In genomic region chr5:140705501-140706171, GRCm38 (mm10) we compare ENCODE assay signal across 8 mouse cellular contexts. TPM values are rescaled to one million over a fixed set of nuclear protein-coding genes. Genes with fewer than 3 reads are reported as not detected.
DNase-seq lines count a peak whose midpoint lies in the region; ATAC-seq and TF ChIP-seq lines count a peak whose summit lies in the region.

No protein-coding gene starts in this region.

- no peaks in the 10 kb centered on the region for H3K27me3 ChIP-seq in heart, embryonic 16.5 days (ENCODE audit: control insufficient read depth, insufficient read depth, low read length)
- H3K27me3 ChIP-seq in limb, embryonic 15.5 days: no peaks in the 10 kb centered on the region
- H3K27me3 ChIP-seq in neural tube, embryonic 14.5 days (ENCODE audit: control insufficient read depth, insufficient read depth, low read length): no peaks in the 10 kb centered on the region

- peak overlapping the region; percentile 90 for H3K9ac ChIP-seq in heart, embryonic 16.5 days (ENCODE audit: low read length)
- H3K9ac ChIP-seq in limb, embryonic 15.5 days: peak overlapping the region; percentile 51
- H3K9ac ChIP-seq in neural tube, embryonic 14.5 days (replicated peaks; ENCODE audit: low read depth, low read length): peak overlapping the region; percentile 68

- 47% methylated on average over 7 of the region's 7 CpGs for WGBS in heart, embryonic 16.5 days
- WGBS in limb, embryonic 15.5 days: 47% methylated on average over 7 of the region's 7 CpGs
- WGBS in neural tube, embryonic 14.5 days: 65% methylated on average over 7 of the region's 7 CpGs

- ATAC-seq in heart, embryonic 16.5 days (replicated peaks; ENCODE audit: extremely low read depth, insufficient read depth, low FRiP score): no peak
- no peak for ATAC-seq in limb, embryonic 15.5 days (ENCODE audit: insufficient number of reproducible peaks, low FRiP score, low TSS enrichment, low read depth)
- ATAC-seq in neural tube, embryonic 14.5 days (ENCODE audit: low read depth): no peak

- H3K27ac ChIP-seq in gastrocnemius, adult 2 months: peak overlapping the region; percentile 92
- peak overlapping the region; percentile 85 for H3K27ac ChIP-seq in heart, embryonic 16.5 days (ENCODE audit: low read length)
- H3K27ac ChIP-seq in limb, embryonic 15.5 days: peak overlapping the region; percentile 88
- H3K27ac ChIP-seq in neural tube, embryonic 14.5 days (ENCODE audit: low read depth, low read length): no peak overlapping the region; the same call in 1 of the 2 replicates

- peak overlapping the region; percentile 93 for H3K4me3 ChIP-seq in gastrocnemius, adult 2 months
- peak overlapping the region; percentile 71 for H3K4me3 ChIP-seq in heart, embryonic 16.5 days (ENCODE audit: low read length)
- peak overlapping the region; percentile 58 for H3K4me3 ChIP-seq in limb, embryonic 15.5 days
- H3K4me3 ChIP-seq in neural tube, embryonic 14.5 days (ENCODE audit: low read depth, low read length): peak overlapping the region; percentile 61

- intact Hi-C loops in gastrocnemius, adult 2 months (cut with DNase I): loop anchor here (5.0 kb wide), 1 partner anchor 122 kb away; no protein-coding TSS in a partner anchor
- intact Hi-C loops in left cerebral cortex, postnatal 14 days (cut with DNase I): loop anchor here (2.0 to 5.0 kb wide), 2 partner anchors 42 to 57 kb away; partner anchors contain the start of gene Ttyh3

- H3K9me3 ChIP-seq in heart, embryonic 16.5 days (replicated peaks; ENCODE audit: control insufficient read depth, low read length): no peaks in the 10 kb centered on the region
- no peaks in the 10 kb centered on the region for H3K9me3 ChIP-seq in limb, embryonic 15.5 days
- H3K9me3 ChIP-seq in neural tube, embryonic 14.5 days (ENCODE audit: control insufficient read depth, low read length): no peaks in the 10 kb centered on the region

- peaks cover 20% of the 10 kb centered on the region for H3K4me1 ChIP-seq in heart, embryonic 16.5 days (ENCODE audit: control insufficient read depth, insufficient read depth, low read length)
- H3K4me1 ChIP-seq in limb, embryonic 15.5 days: peaks cover 28% of the 10 kb centered on the region
- peaks cover 20% of the 10 kb centered on the region for H3K4me1 ChIP-seq in neural tube, embryonic 14.5 days (ENCODE audit: control insufficient read depth, insufficient read depth, low read length)

- peak overlapping the region; percentile 88 for H3K4me2 ChIP-seq in heart, embryonic 16.5 days (ENCODE audit: low read depth, low read length)
- peak overlapping the region; percentile 76 for H3K4me2 ChIP-seq in limb, embryonic 15.5 days
- H3K4me2 ChIP-seq in neural tube, embryonic 14.5 days (ENCODE audit: low read depth, low read length): peak overlapping the region; percentile 65

- DNase-seq in gastrocnemius, adult 2 months: no peak
- DNase-seq in gastrocnemius, adult 8-10 months (ENCODE audit: low spot score in 2 of 2): no peak
- DNase-seq in adipocyte (ENCODE audit: low spot score): peak; percentile 78
- DNase-seq in frontal cortex, postnatal 25 days (ENCODE audit: low spot score in 2 of 2): no peak
- DNase-seq in left cerebral cortex, postnatal 14 days (ENCODE audit: low spot score in 2 of 2): no peak

- 0 out of 2 replicates have a peak, but pooled peaks cover 9% of the 10 kb centered on the region for H3K36me3 ChIP-seq in heart, embryonic 16.5 days (ENCODE audit: control insufficient read depth, insufficient read depth)
- H3K36me3 ChIP-seq in limb, embryonic 15.5 days: peaks cover 24% of the 10 kb centered on the region
- peaks cover 7% of the 10 kb centered on the region; the same call in 1 of the 2 replicates for H3K36me3 ChIP-seq in neural tube, embryonic 14.5 days (ENCODE audit: control insufficient read depth, insufficient read depth, low read length)

- TF ChIP-seq CTCF in gastrocnemius, adult 2 months (IDR thresholded peaks at IDR 0.05): no peak

RNA-seq across cellular contexts. Expression of gene Brat1, which starts 0.8 kb away (rescaled TPM):
- total RNA-seq in gastrocnemius, adult 2 months (2021): 1 to 10 TPM; 4.9 to 5.5 TPM
- 1 to 10 TPM; 4.6 to 5.8 (median 5.2) TPM for total RNA-seq in gastrocnemius, adult 8-10 months (2022)
- 15.3 and 16.6 TPM in 2 replicates for polyA plus RNA-seq in heart, embryonic 16.5 days (2015; fragmentation: Nextera tagmentation; extraction: Ambion mirVana)
- polyA plus RNA-seq in limb, embryonic 15.5 days (2015; fragmentation: Nextera tagmentation; extraction: Ambion mirVana): 24.4 and 25.7 TPM in 2 replicates
- 17.6 and 18.4 TPM in 2 replicates for polyA plus RNA-seq in neural tube, embryonic 14.5 days (2014; fragmentation: Nextera tagmentation; extraction: Ambion mirVana)
- total RNA-seq in left cerebral cortex, postnatal 14 days (2021): 10 to 100 TPM; 24.8 to 27.4 TPM

RNA-seq across cellular contexts. Expression of gene Iqce, which starts 3.5 kb away (rescaled TPM):
- total RNA-seq in gastrocnemius, adult 2 months (2021): 1 to 10 TPM; 2.2 to 3.3 TPM
- 1 to 10 TPM; 1.0 to 2.9 (median 1.4) TPM for total RNA-seq in gastrocnemius, adult 8-10 months (2022)
- polyA plus RNA-seq in heart, embryonic 16.5 days (2015; fragmentation: Nextera tagmentation; extraction: Ambion mirVana): 9.6 and 10.3 TPM in 2 replicates
- 22.3 and 23.7 TPM in 2 replicates for polyA plus RNA-seq in limb, embryonic 15.5 days (2015; fragmentation: Nextera tagmentation; extraction: Ambion mirVana)
- polyA plus RNA-seq in neural tube, embryonic 14.5 days (2014; fragmentation: Nextera tagmentation; extraction: Ambion mirVana): 26.1 and 29.8 TPM in 2 replicates
- total RNA-seq in left cerebral cortex, postnatal 14 days (2021): 10 to 100 TPM; 49.0 to 63.8 TPM

RNA-seq across cellular contexts. Expression of gene Amz1, which starts 18.3 kb away (rescaled TPM):
- under 1 TPM in 1 of 2 experiments, not detected in 1; 0.17 TPM for total RNA-seq in gastrocnemius, adult 2 months (2021)
- total RNA-seq in gastrocnemius, adult 8-10 months (2022): under 1 TPM in 3 of 4 experiments, not detected in 1; 0.12 to 0.18 (median 0.17) TPM
- 0.90 and 1.1 TPM in 2 replicates for polyA plus RNA-seq in heart, embryonic 16.5 days (2015; fragmentation: Nextera tagmentation; extraction: Ambion mirVana)
- 1.5 and 2.3 TPM in 2 replicates for polyA plus RNA-seq in limb, embryonic 15.5 days (2015; fragmentation: Nextera tagmentation; extraction: Ambion mirVana)
- polyA plus RNA-seq in neural tube, embryonic 14.5 days (2014; fragmentation: Nextera tagmentation; extraction: Ambion mirVana): 2.6 and 2.9 TPM in 2 replicates
- 10 to 100 TPM; 17.4 to 20.5 TPM for total RNA-seq in left cerebral cortex, postnatal 14 days (2021)

RNA-seq across cellular contexts. Expression of gene Ttyh3, which starts 56.8 kb away (rescaled TPM):
- total RNA-seq in gastrocnemius, adult 2 months (2021): 1 to 10 TPM; 4.0 to 4.4 TPM
- total RNA-seq in gastrocnemius, adult 8-10 months (2022): 1 to 10 TPM; 2.6 to 5.2 (median 3.4) TPM
- polyA plus RNA-seq in heart, embryonic 16.5 days (2015; fragmentation: Nextera tagmentation; extraction: Ambion mirVana): 16.3 and 17.9 TPM in 2 replicates
- polyA plus RNA-seq in limb, embryonic 15.5 days (2015; fragmentation: Nextera tagmentation; extraction: Ambion mirVana): 29.9 and 34.1 TPM in 2 replicates
- 85.5 and 89.4 TPM in 2 replicates for polyA plus RNA-seq in neural tube, embryonic 14.5 days (2014; fragmentation: Nextera tagmentation; extraction: Ambion mirVana)
- 100 to 1,000 TPM; 342 to 349 TPM for total RNA-seq in left cerebral cortex, postnatal 14 days (2021)

Comparison
In these comparisons a context has a peak if more than half of its experiments do, and no peak if none do; other contexts are left out.
1. RNA of gene Iqce, which starts 3.5 kb away (total RNA-seq): 49.0 to 63.8 TPM in left cerebral cortex, postnatal 14 days; 2.2 to 3.3 TPM in gastrocnemius, adult 2 months and 1.0 to 2.9 TPM in gastrocnemius, adult 8-10 months; every median in the first group is over 10 times any median in the second.
2. RNA of gene Amz1, which starts 18.3 kb away (total RNA-seq): 17.4 to 20.5 TPM in left cerebral cortex, postnatal 14 days; 0.12 to 0.18 TPM in gastrocnemius, adult 8-10 months and 0.17 TPM in gastrocnemius, adult 2 months; every median in the first group is over 10 times any median in the second.
3. Peak in every context shown above with its lines, with median percentiles within 50 percentile points of each other: H3K4me3 ChIP-seq, H3K4me2 ChIP-seq and H3K9ac ChIP-seq.